Mouse (Mus musculus) MEL (cell line): Measurements from ENCODE around the gene Prkar1b. TPM values are rescaled to one million over a fixed set of nuclear protein-coding genes. Genes with fewer than 3 reads are reported as not detected.

ENCODE experiments used
- DNase-seq: peaks from one replicate; pipeline ENCODE4 v3.0.0; 2011; ENCODE audit warnings: low read depth, low spot score
- H3K27ac ChIP-seq: 2 replicates; pipeline ENCODE4 v1.5.1; 2012; ENCODE audit warnings: low read depth, mild to moderate bottlenecking, control low read depth, low read length, moderate library complexity; ENCODE audit not compliant: control insufficient read depth
- H3K27me3 ChIP-seq, 2 experiments: fragments of 150-350 bp in 1 of 2; sonication (generic) in 1 of 2; 2 replicates each; pipeline ENCODE4 v1.6.1; 2012; ENCODE audit warnings: low read length in 2 of 2, mild to moderate bottlenecking in 2 of 2, improper control_type of control experiment in 1 of 2, moderate library complexity in 1 of 2; ENCODE audit not compliant: insufficient read depth in 2 of 2, control insufficient read depth in 1 of 2
- H3K36me3 ChIP-seq, 2 experiments: 2 replicates each; pipeline ENCODE4 v1.6.1; 2012 to 2014; ENCODE audit warnings: low read length in 2 of 2, improper control_type of control experiment in 1 of 2, inconsistent platforms in 1 of 2, mild to moderate bottlenecking in 1 of 2; ENCODE audit not compliant: insufficient read depth in 2 of 2, control insufficient read depth in 1 of 2
- H3K4me1 ChIP-seq, 2 experiments: fragments of 150-350 bp in 1 of 2; sonication (generic) in 1 of 2; 2 replicates each; pipeline ENCODE4 v1.6.1; 2012; ENCODE audit warnings: low read length in 2 of 2, improper control_type of control experiment in 1 of 2, mild to moderate bottlenecking in 1 of 2; ENCODE audit not compliant: insufficient read depth in 2 of 2, control insufficient read depth in 1 of 2
- H3K4me3 ChIP-seq, 2 experiments: fragments of 150-350 bp in 1 of 2; sonication (generic) in 1 of 2; 2 replicates each; pipeline ENCODE4 v1.5.1; 2012; ENCODE audit warnings: low read depth in 2 of 2, low read length in 2 of 2, mild to moderate bottlenecking in 2 of 2, moderate library complexity in 2 of 2, control low read depth in 1 of 2, improper control_type of control experiment in 1 of 2; ENCODE audit not compliant: control insufficient read depth in 1 of 2, insufficient read depth in 1 of 2
- H3K79me2 ChIP-seq: 2 replicates; pipeline ENCODE4 v1.6.1; 2012; ENCODE audit warnings: mild to moderate bottlenecking, low read length, moderate library complexity; ENCODE audit not compliant: control insufficient read depth, poor library complexity, insufficient read depth
- H3K9ac ChIP-seq: 2 replicates; pipeline ENCODE4 v1.6.1; 2012; ENCODE audit warnings: low read depth, mild to moderate bottlenecking, control low read depth, low read length, moderate library complexity; ENCODE audit not compliant: control insufficient read depth, poor library complexity, severe bottlenecking
- H3K9me3 ChIP-seq: fragments of 150-350 bp; sonication (generic); replicated peaks from 2 replicates; pipeline ENCODE4 v1.6.1; 2012; ENCODE audit warnings: mild to moderate bottlenecking, low read length, improper control_type of control experiment, moderate library complexity; ENCODE audit not compliant: insufficient read depth
- CHD1 ChIP-seq: IDR thresholded peaks from 2 replicates; pipeline ENCODE4 v1.6.1; 2012; ENCODE audit warnings: low read depth, mild to moderate bottlenecking, inconsistent platforms, low read length, improper control_type of control experiment
- CHD2 ChIP-seq: IDR thresholded peaks from 2 replicates; pipeline ENCODE4 v1.6.1; 2011; ENCODE audit warnings: low read length, improper control_type of control experiment
- CTCF ChIP-seq, 3 experiments: IDR thresholded peaks in 2 of 3; conservative IDR thresholded peaks in 1 of 3; 2 replicates each; pipeline ENCODE4 v1.5.1; 2011 to 2012; ENCODE audit warnings: low read length in 3 of 3, low read depth in 2 of 3, mild to moderate bottlenecking in 2 of 3, improper control_type of control experiment in 1 of 3, inconsistent platforms in 1 of 3, mixed read lengths in 1 of 3, moderate library complexity in 1 of 3; ENCODE audit not compliant: control insufficient read depth in 1 of 3, insufficient read depth in 1 of 3, poor library complexity in 1 of 3, severe bottlenecking in 1 of 3
- ELF1 ChIP-seq: IDR thresholded peaks from 2 replicates; pipeline ENCODE4 v1.6.1; 2014; ENCODE audit warnings: low read depth, mild to moderate bottlenecking, inconsistent platforms, low read length, improper control_type of control experiment, moderate library complexity
- EP300 ChIP-seq, 2 experiments: IDR thresholded peaks; 2 replicates each; pipeline ENCODE4 v1.6.1; 2011; ENCODE audit warnings: improper control_type of control experiment in 2 of 2, low read length in 2 of 2, low read depth in 1 of 2, mild to moderate bottlenecking in 1 of 2
- ETS1 ChIP-seq: IDR thresholded peaks from 2 replicates; pipeline ENCODE4 v1.6.1; 2012; ENCODE audit warnings: low read depth, mild to moderate bottlenecking, inconsistent platforms, low read length, improper control_type of control experiment, moderate library complexity
- GABPA ChIP-seq: IDR thresholded peaks from 2 replicates; pipeline ENCODE4 v1.6.1; 2012; ENCODE audit warnings: low read depth, mild to moderate bottlenecking, inconsistent platforms, low read length, improper control_type of control experiment, moderate library complexity
- MAX ChIP-seq: IDR thresholded peaks from 2 replicates; pipeline ENCODE4 v1.6.1; 2011; ENCODE audit warnings: low read length, improper control_type of control experiment
- MEF2A ChIP-seq: IDR thresholded peaks from 2 replicates; pipeline ENCODE4 v1.6.1; 2014; ENCODE audit warnings: low read depth, mild to moderate bottlenecking, inconsistent platforms, low read length, improper control_type of control experiment; ENCODE audit not compliant: poor library complexity, insufficient replicate concordance, severe bottlenecking; ENCODE audit errors: extremely low read depth
- MXI1 ChIP-seq: IDR thresholded peaks from 2 replicates; pipeline ENCODE4 v1.6.1; 2011; ENCODE audit warnings: mild to moderate bottlenecking, low read depth, low read length, improper control_type of control experiment
- MYB ChIP-seq: IDR thresholded peaks from 2 replicates; pipeline ENCODE4 v1.6.1; 2011; ENCODE audit warnings: mild to moderate bottlenecking, low read depth, low read length, improper control_type of control experiment
- NELFE ChIP-seq: IDR thresholded peaks from 2 replicates; pipeline ENCODE4 v1.6.1; 2011; ENCODE audit warnings: low read depth, low read length, improper control_type of control experiment
- POLR2AphosphoS2 ChIP-seq: IDR thresholded peaks from 2 replicates; pipeline ENCODE4 v1.6.1; 2011; ENCODE audit warnings: low read length, improper control_type of control experiment
- POLR2AphosphoS5 ChIP-seq: IDR thresholded peaks from 2 replicates; pipeline ENCODE4 v1.6.1; 2012; ENCODE audit warnings: low read depth, borderline replicate concordance, mild to moderate bottlenecking, inconsistent platforms, low read length, moderate library complexity, mixed read lengths
- RCOR1 ChIP-seq: IDR thresholded peaks from 2 replicates; pipeline ENCODE4 v1.6.1; 2012; ENCODE audit warnings: low read depth, mild to moderate bottlenecking, inconsistent platforms, low read length, improper control_type of control experiment
- SMC3 ChIP-seq: IDR thresholded peaks from 2 replicates; pipeline ENCODE4 v1.6.1; 2011; ENCODE audit warnings: low read depth, low read length, improper control_type of control experiment
- TAL1 ChIP-seq: IDR thresholded peaks from 2 replicates; pipeline ENCODE4 v1.6.1; 2012; ENCODE audit warnings: mild to moderate bottlenecking, inconsistent platforms, low read length, moderate library complexity, mixed read lengths
- UBTF ChIP-seq: IDR thresholded peaks from 2 replicates; pipeline ENCODE4 v1.6.1; 2012; ENCODE audit warnings: low read depth, mild to moderate bottlenecking, inconsistent platforms, low read length, improper control_type of control experiment, moderate library complexity, borderline replicate concordance; ENCODE audit not compliant: insufficient read depth
- USF1 ChIP-seq: IDR thresholded peaks from 2 replicates; pipeline ENCODE4 v1.6.1; 2014; ENCODE audit warnings: low read depth, mild to moderate bottlenecking, inconsistent platforms, low read length, improper control_type of control experiment, moderate library complexity
- polyA plus RNA-seq, 2 experiments: library from polyadenylated mRNA; stranded (reverse) in 1 of 2; unstranded in 1 of 2; fragments of >175 nt in 1 of 2; fragments of >200 nt in 1 of 2; gene quantifications; 2 replicates each; pipeline versions ENCODE4 v1.2.1 to v1.2.4; 2012; ENCODE audit warnings: low replicate concordance in 2 of 2, low read depth in 1 of 2; ENCODE audit not compliant: insufficient read length in 2 of 2, insufficient read depth in 1 of 2, missing spikeins in 1 of 2
- total RNA-seq: library from RNA; depleted of rRNA; stranded (reverse); fragments of 300-350 nt; gene quantifications from 2 replicates; pipeline ENCODE4 v1.2.3, GENCODE M21; 2012

Gene Prkar1b
- total and polyA plus RNA-seq, 3 experiments: not detected

DNA sequence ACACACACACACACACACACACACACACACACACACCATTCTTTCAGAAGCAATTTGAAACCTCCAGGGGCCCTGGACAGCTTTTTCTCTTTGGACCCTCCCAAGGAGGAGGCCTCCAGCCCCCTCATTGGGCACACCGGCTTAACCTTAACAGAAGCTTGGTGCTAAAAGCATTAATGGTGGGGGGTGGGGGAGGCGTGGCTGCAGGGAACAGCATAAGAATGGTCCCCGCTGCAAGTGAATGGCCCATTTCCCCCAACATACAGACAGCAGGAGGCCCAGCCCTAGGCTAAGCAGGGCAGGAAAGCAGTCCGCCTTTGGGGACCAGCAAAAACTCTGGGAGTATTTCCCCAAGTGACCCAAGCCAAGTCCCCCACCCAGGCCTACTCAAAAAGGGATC is 158.1 kb downstream of the Prkar1b start:
- H3K9ac ChIP-seq: no peak overlapping the region
- H3K4me1 ChIP-seq: no peaks in the 10 kb centered on the region
- H3K27me3 ChIP-seq: no peaks in the 10 kb centered on the region; a peak in 1 of 4 replicates
- no peaks in the 10 kb centered on the region for H3K79me2 ChIP-seq
- TF ChIP-seq ETS1 (no peak), GABPA (no peak), CTCF (IDR thresholded peaks at IDR 0.05 in 2 of 3, conservative IDR thresholded peaks at IDR 0.05 in 1 of 3; ENCODE audit: control insufficient read depth in 1 of 3, insufficient read depth in 1 of 3, low read depth in 2 of 3, low read length in 3 of 3, poor library complexity in 1 of 3, severe bottlenecking in 1 of 3) (no peak), MAX (no peak)
- TF ChIP-seq, all 39 proteins: peak for 0
- no peak for DNase-seq
- no peaks in the 10 kb centered on the region for H3K9me3 ChIP-seq
- no peak overlapping the region for H3K27ac ChIP-seq
- no peaks in the 10 kb centered on the region for H3K36me3 ChIP-seq
- no peak overlapping the region for H3K4me3 ChIP-seq

DNA sequence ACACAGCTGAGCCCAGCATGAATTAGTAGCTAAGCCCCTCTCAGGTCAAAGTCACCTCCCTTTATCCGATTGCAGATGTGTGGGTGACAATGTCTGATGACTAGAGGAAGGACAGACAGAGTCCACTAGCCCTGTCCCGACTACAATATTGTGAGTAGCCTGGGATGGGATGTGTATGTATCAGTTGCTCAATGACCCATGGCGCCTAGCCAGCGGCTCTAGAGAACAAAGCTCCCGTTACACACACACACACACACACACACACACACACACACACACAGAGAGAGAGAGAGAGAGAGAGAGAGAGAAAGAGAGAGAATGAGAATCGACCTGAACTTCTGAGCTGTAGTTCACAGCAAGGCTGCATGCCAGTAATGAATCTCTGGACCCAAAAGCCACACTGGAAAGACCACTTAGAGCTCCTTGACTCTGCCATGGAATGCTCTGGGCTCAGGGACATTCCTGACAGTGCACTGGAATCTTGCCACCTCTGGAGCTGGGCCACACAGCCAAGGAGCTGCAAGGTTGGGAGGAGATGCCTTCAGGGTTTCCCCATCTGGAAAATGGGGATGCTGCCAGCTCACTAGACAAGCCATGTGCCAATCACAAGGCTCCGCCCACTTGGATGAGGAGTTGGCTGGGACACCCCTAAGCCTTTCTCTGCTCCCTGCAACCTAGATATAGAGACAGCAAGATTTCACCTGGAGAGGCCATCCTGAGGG is 159.0 kb downstream of the Prkar1b start:
- no peak overlapping the region for H3K4me3 ChIP-seq
- no peaks in the 10 kb centered on the region for H3K9me3 ChIP-seq
- no peaks in the 10 kb centered on the region for H3K36me3 ChIP-seq
- no peaks in the 10 kb centered on the region; a peak in 1 of 4 replicates for H3K27me3 ChIP-seq
- H3K9ac ChIP-seq: no peak overlapping the region
- no peaks in the 10 kb centered on the region for H3K4me1 ChIP-seq
- no peaks in the 10 kb centered on the region for H3K79me2 ChIP-seq
- TF ChIP-seq POLR2AphosphoS5 (no peak), UBTF (no peak), SMC3 (no peak), MYB (no peak), ELF1 (no peak), MXI1 (no peak), POLR2AphosphoS2 (no peak), MEF2A (no peak), CHD2 (no peak), RCOR1 (no peak), NELFE (no peak), USF1 (no peak), CHD1 (no peak), TAL1 (no peak), EP300 (IDR thresholded peaks at IDR 0.05; ENCODE audit: low read depth in 1 of 2, low read length in 2 of 2) (no peak)
- DNase-seq: no peak
- H3K27ac ChIP-seq: no peak overlapping the region
